Mouse (Mus musculus) small intestine, adult 2 months (tissue): ENCODE results near the gene Gjc3.

Source experiments
- CTCF ChIP-seq: fragments of 200-500 bp; IDR thresholded peaks from 2 replicates; pipeline ENCODE4 v1.5.1; 2012; ENCODE audit warnings: low read depth, mild to moderate bottlenecking, control low read depth, inconsistent platforms, low read length, moderate library complexity, mixed read lengths; ENCODE audit not compliant: insufficient replicate concordance, insufficient read length; ENCODE audit errors: extremely low read depth
- POLR2A ChIP-seq: fragments of 200-500 bp; IDR thresholded peaks from 2 replicates; pipeline ENCODE4 v1.6.1; 2012; ENCODE audit warnings: low read depth, mild to moderate bottlenecking, control low read depth, inconsistent platforms, low read length, moderate library complexity

- TF ChIP-seq CTCF (no peak), POLR2A (no peak)
Measured at GRCm38 (mm10) chr5:137974724-137975123, 11.8 kb upstream of the Gjc3 start.
